Mouse (Mus musculus) frontal cortex, postnatal 14 days (tissue): ENCODE data around the gene Defb38.

Source experiments
- DNase-seq, 2 experiments: peaks; one replicate each; pipeline ENCODE4 v3.0.0; 2022; ENCODE audit warnings: low spot score in 2 of 2

Gene Defb38

DNA sequence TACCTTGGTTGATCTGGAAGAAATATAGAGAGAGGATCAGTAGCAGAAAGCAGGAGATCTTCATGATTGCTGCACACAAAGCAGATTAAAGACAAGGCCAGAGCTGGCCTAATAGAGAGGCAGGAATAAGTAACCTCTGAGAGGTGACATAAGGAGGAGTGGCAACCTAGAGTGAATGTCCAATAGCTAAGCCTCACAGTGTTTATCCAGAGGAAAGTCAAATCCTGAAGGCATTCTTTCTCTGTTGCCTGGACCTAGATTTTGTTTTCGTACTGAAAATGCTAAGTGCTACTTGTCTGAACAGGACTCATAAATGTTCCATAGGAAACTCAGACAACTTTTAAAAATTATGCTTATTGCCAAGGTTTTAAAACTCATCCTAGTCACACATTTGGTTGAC, at the start of gene Defb38:
Gene Defb38 (minus strand): TSS at position 101 of the 400 bp plus-strand sequence.
- no peak for DNase-seq

DNA sequence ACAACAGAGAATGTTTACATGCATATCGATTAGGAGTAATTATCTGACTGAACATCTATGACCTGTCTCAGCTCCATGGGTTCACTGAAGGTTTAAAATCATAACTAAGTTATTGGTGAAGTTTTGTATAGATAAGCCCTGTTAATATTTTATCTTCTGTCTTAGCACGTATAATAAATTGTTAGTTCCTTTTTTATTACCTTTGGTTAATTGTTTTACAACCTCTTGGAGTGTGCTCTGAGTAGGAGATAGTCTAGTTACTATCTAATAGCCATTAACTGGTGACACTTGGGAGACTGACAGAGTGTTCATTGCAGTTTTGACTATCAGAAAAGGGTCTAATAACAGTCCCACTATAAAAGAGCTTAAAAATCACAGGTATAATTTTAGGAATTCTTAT, 39.6 kb upstream of the Defb38 start:
- DNase-seq: no peak

DNA sequence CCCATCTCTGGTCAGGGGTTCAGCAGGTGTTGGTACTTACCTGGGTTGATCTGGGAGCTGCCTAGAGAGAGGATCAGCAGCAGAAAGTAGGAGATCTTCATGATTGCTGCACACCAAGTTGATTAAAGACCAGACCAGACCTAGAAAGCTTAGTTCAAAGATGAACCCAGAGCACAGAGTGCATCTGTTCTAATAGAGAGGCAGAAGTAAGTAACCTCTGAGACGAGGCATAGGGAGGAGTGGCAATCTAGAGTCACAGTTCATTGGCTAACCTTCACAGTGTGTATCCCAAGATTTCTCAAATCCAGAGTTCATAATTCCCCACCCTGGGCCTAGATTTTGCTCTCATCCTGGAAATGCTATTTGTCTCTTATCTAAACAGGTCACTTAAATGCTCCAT, 38.3 kb upstream of the Defb38 start, which contains the start of gene Defb39:
Gene Defb39 (minus strand): TSS at position 101 of the 400 bp plus-strand sequence.
- no peak for DNase-seq

DNA sequence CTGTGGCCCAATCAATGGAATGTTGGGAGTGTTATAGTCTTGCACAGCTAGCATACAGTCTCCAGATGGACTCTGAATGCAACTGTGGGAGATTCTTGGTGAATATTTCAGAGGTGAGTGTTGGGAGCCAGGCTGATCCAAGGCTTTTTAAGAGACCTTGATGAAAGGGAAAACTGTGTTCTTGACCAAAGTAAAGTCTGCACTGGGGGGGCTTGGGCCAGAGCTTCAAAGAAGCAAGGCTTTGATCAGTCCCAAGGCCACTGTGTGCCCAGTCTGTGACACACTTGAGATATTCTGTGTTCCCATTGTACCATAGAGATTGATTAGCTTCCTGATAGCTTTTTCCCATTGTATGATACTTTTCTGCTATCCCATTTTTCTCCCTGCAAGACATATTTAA, 36.5 kb upstream of the Defb38 start:
- no peak for DNase-seq

DNA sequence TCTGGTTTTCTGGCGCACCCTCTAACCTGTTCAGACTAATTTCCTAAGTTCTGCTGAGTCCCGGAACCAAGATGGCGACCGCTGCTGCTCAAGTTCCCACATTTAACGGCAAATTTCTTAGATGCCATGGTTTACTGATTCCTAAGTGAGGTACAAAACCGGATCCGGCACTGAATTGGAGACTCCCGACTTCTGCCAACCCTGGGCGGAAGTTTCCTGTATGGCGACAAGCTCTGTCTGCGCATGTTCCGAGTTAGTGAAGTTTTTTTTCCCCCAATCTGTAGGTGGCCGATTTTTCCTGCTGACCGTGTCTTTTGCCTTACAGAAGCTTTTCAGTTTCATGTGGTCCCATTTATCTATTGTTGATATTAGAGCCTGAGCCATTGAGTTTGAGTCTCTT, 18.9 kb upstream of the Defb38 start:
- DNase-seq: no peak
